Mouse (Mus musculus) heart, postnatal 0 days (tissue): ENCODE data around the gene Cept1. TPM values are rescaled to one million over a fixed set of nuclear protein-coding genes. Genes with fewer than 3 reads are reported as not detected.

ENCODE experiments used
- ATAC-seq: fragments of 200-750 bp; cut with Nextera tagmentation; 2 replicates; pipeline ENCODE4 v1.8.0; 2017; ENCODE audit warnings: low read depth, moderate number of reproducible peaks, moderate library complexity; ENCODE audit not compliant: insufficient read depth
- DNase-seq: peaks from one replicate; pipeline ENCODE4 v3.0.0-alpha.2; 2016; ENCODE audit warnings: low spot score
- H3K27ac ChIP-seq: fragments of 300-500 bp; sonication (generic); 2 replicates; pipeline ENCODE4 v1.5.1; 2014; ENCODE audit warnings: low read depth, mild to moderate bottlenecking
- H3K27me3 ChIP-seq: fragments of 300-500 bp; sonication (generic); 2 replicates; pipeline ENCODE4 v1.6.1; 2014; ENCODE audit warnings: low read length, mixed read lengths; ENCODE audit not compliant: control insufficient read depth, insufficient read depth
- H3K36me3 ChIP-seq: fragments of 300-500 bp; sonication (generic); replicated peaks from 2 replicates; pipeline ENCODE4 v1.6.1; 2014; ENCODE audit warnings: low read length, mixed read lengths; ENCODE audit not compliant: control insufficient read depth, insufficient read depth
- H3K4me1 ChIP-seq: fragments of 300-500 bp; sonication (generic); 2 replicates; pipeline ENCODE4 v1.6.1; 2014; ENCODE audit warnings: antibody characterized with exemption; ENCODE audit not compliant: control insufficient read depth, insufficient read depth
- H3K4me2 ChIP-seq: fragments of 300-500 bp; sonication (generic); 2 replicates; pipeline ENCODE4 v1.6.1; 2014; ENCODE audit warnings: low read depth, mild to moderate bottlenecking, low read length, moderate library complexity
- H3K4me3 ChIP-seq: fragments of 300-500 bp; sonication (generic); 2 replicates; pipeline ENCODE4 v1.5.1; 2014; ENCODE audit warnings: low read depth, low read length
- H3K9ac ChIP-seq: fragments of 300-500 bp; sonication (generic); replicated peaks from 2 replicates; pipeline ENCODE4 v1.6.1; 2014; ENCODE audit warnings: low read depth, low read length, mixed read lengths
- H3K9me3 ChIP-seq: fragments of 300-500 bp; sonication (generic); replicated peaks from 2 replicates; pipeline ENCODE4 v1.6.1; 2016; ENCODE audit warnings: low read length; ENCODE audit not compliant: control insufficient read depth
- CTCF ChIP-seq: IDR thresholded peaks from 2 replicates; pipeline ENCODE4 v1.5.1; 2016; ENCODE audit warnings: antibody characterized with exemption, control low read depth, low read depth
- EP300 ChIP-seq: IDR thresholded peaks from 2 replicates; pipeline ENCODE4 v1.6.1; 2016; ENCODE audit warnings: antibody characterized with exemption, low read depth
- WGBS: fragments of 180-500 bp; shearing (Covaris S2); extraction: QIAGEN DNeasy Blood & Tissue Kit; methylation state at CpG from one replicate; pipeline ENCODE4 v1.1.7; 2014; 5-methylcytosine and 5-hydroxymethylcytosine counted together
- polyA plus RNA-seq: library from polyadenylated mRNA; unstranded; fragments of >200 nt; fragmentation: Nextera tagmentation; extraction: Ambion mirVana; gene quantifications from 2 replicates; pipeline ENCODE4 v1.2.1, GENCODE M21; 2015
- total RNA-seq: library from RNA; depleted of rRNA; stranded (reverse); fragments of >200 nt; gene quantifications from 2 replicates; pipeline ENCODE4 v1.2.3, GENCODE M21; 2014; ENCODE audit warnings: low replicate concordance

Gene Cept1
- total and polyA plus RNA-seq, 2 experiments from 2014 or later, result 21.2 to 29.3 TPM

GRCm38 (mm10) chr3:106510669-106511068 lies 36.9 kb downstream of the Cept1 start:
- WGBS, result 84% methylated on average over 1 of the region's 1 CpGs
- H3K4me2 ChIP-seq, result no peak overlapping the region
- no peak overlapping the region for H3K27ac ChIP-seq

GRCm38 (mm10) chr3:106502892-106503291 lies 44.7 kb downstream of the Cept1 start:
- Histone ChIP-seq H3K36me3 (peaks cover 42% of the 10 kb centered on the region), H3K27me3 (no peaks in the 10 kb centered on the region), H3K27ac (no peak overlapping the region), H3K4me3 (no peak overlapping the region), H3K9ac (no peak overlapping the region), H3K4me1 (0 out of 2 replicates have a peak, but pooled peaks cover 5% of the 10 kb centered on the region), H3K4me2 (no peak overlapping the region), H3K9me3 (no peaks in the 10 kb centered on the region)
- ATAC-seq (no peak), DNase-seq (no peak)
- TF ChIP-seq EP300 (no peak), CTCF (no peak)
- 81% methylated on average over 2 of the region's 2 CpGs for WGBS

More at GRCm38 (mm10) chr3:106510669-106511068, 36.9 kb downstream of the Cept1 start:
- no peak for ATAC-seq
- Histone ChIP-seq H3K36me3 (peaks cover 8% of the 10 kb centered on the region; the same call in 1 of the 2 replicates), H3K27me3 (no peaks in the 10 kb centered on the region), H3K9ac (no peak overlapping the region), H3K4me3 (no peak overlapping the region), H3K9me3 (no peaks in the 10 kb centered on the region), H3K4me1 (no peaks in the 10 kb centered on the region)
- DNase-seq, result no peak
- TF ChIP-seq CTCF, result no peak
- TF ChIP-seq EP300, result no peak

- Histone ChIP-seq H3K9me3 (no peaks in the 10 kb centered on the region), H3K4me1 (0 out of 2 replicates have a peak, but pooled peaks cover 14% of the 10 kb centered on the region), H3K4me2 (no peak overlapping the region), H3K4me3 (no peak overlapping the region), H3K9ac (no peak overlapping the region), H3K27ac (no peak overlapping the region), H3K27me3 (no peaks in the 10 kb centered on the region), H3K36me3 (peaks cover 42% of the 10 kb centered on the region)
- TF ChIP-seq CTCF (no peak), EP300 (no peak)
- DNase-seq (no peak), ATAC-seq (no peak)
- WGBS, result 53% methylated on average over 2 of the region's 2 CpGs
These were observed 47.1 kb downstream of the Cept1 start for GRCm38 (mm10) chr3:106500510-106500909.

- no peak for DNase-seq
- Histone ChIP-seq H3K9me3 (no peaks in the 10 kb centered on the region), H3K36me3 (peaks cover 11% of the 10 kb centered on the region), H3K27ac (no peak overlapping the region), H3K9ac (no peak overlapping the region), H3K4me3 (no peak overlapping the region), H3K4me1 (peaks cover 22% of the 10 kb centered on the region; the same call in 1 of the 2 replicates), H3K4me2 (no peak overlapping the region), H3K27me3 (no peaks in the 10 kb centered on the region)
- ATAC-seq, result no peak
- WGBS, result 53% methylated on average over 3 of the region's 3 CpGs
- TF ChIP-seq CTCF (no peak), EP300 (no peak)
These were observed 50.6 kb downstream of the Cept1 start for GRCm38 (mm10) chr3:106496996-106497395.

GRCm38 (mm10) chr3:106496045-106496721 lies 51.4 kb downstream of the Cept1 start:
- no peak overlapping the region for H3K9ac ChIP-seq
- TF ChIP-seq EP300 (no peak), CTCF (no peak)
- H3K4me1 ChIP-seq, result peaks cover 22% of the 10 kb centered on the region; the same call in 1 of the 2 replicates
- H3K27me3 ChIP-seq, result no peaks in the 10 kb centered on the region
- H3K4me3 ChIP-seq, result no peak overlapping the region
- 51% methylated on average over 4 of the region's 4 CpGs for WGBS
- peak; percentile 19 for DNase-seq
- H3K9me3 ChIP-seq, result no peaks in the 10 kb centered on the region
- no peak overlapping the region for H3K4me2 ChIP-seq
- H3K36me3 ChIP-seq, result peaks cover 3% of the 10 kb centered on the region
- no peak overlapping the region for H3K27ac ChIP-seq
- ATAC-seq, result peak; percentile 21; the same call in 1 of the 2 replicates
